Mouse (Mus musculus) thymus, adult 2 months (tissue): ENCODE data around the gene Hnrnpl. TPM values are rescaled to one million over a fixed set of nuclear protein-coding genes. Genes with fewer than 3 reads are reported as not detected.

Experiments used
- DNase-seq: peaks from one replicate; pipeline ENCODE4 v3.0.0; 2021
- H3K27ac ChIP-seq: fragments of 200-500 bp; 2 replicates; pipeline ENCODE4 v1.5.1; 2012; ENCODE audit warnings: low read length, control low read depth; ENCODE audit not compliant: control insufficient read depth, insufficient read depth
- H3K27me3 ChIP-seq: fragments of 200-500 bp; 2 replicates; pipeline ENCODE4 v1.6.1; 2012; ENCODE audit warnings: mild to moderate bottlenecking, low read length, moderate library complexity, mixed read lengths; ENCODE audit not compliant: control insufficient read depth, insufficient read depth
- H3K36me3 ChIP-seq: fragments of 200-500 bp; 2 replicates; pipeline ENCODE4 v1.6.1; 2012; ENCODE audit warnings: mild to moderate bottlenecking, low read length, moderate library complexity; ENCODE audit not compliant: control insufficient read depth, insufficient read depth
- H3K4me1 ChIP-seq: fragments of 200-500 bp; replicated peaks from 2 replicates; pipeline ENCODE4 v1.6.1; 2012; ENCODE audit warnings: low read length; ENCODE audit not compliant: control insufficient read depth, insufficient read depth
- H3K4me3 ChIP-seq: fragments of 200-500 bp; 2 replicates; pipeline ENCODE4 v1.5.1; 2012; ENCODE audit warnings: mild to moderate bottlenecking, low read length, control low read depth, moderate library complexity; ENCODE audit not compliant: control insufficient read depth, insufficient read depth
- CTCF ChIP-seq: fragments of 200-500 bp; IDR thresholded peaks from 2 replicates; pipeline ENCODE4 v1.5.1; 2012; ENCODE audit warnings: mild to moderate bottlenecking, control low read depth, low read length, moderate library complexity, borderline replicate concordance; ENCODE audit not compliant: control insufficient read depth, poor library complexity, insufficient read depth; ENCODE audit errors: extremely low read depth
- POLR2A ChIP-seq: fragments of 200-500 bp; IDR thresholded peaks from 2 replicates; pipeline ENCODE4 v1.6.1; 2012; ENCODE audit warnings: mild to moderate bottlenecking, low read length, control low read depth, moderate library complexity; ENCODE audit not compliant: control insufficient read depth, poor library complexity, insufficient read depth; ENCODE audit errors: extremely low read depth
- WGBS: fragments of 180-500 bp; shearing (Covaris S2); methylation state at CpG from one replicate; pipeline ENCODE4 v1.1.7; 2018; 5-methylcytosine and 5-hydroxymethylcytosine counted together
- polyA plus RNA-seq: library from polyadenylated mRNA; depleted of rRNA; stranded (reverse); fragments of >200 nt; gene quantifications from 2 replicates; pipeline ENCODE4 v1.2.3, GENCODE M21; 2012

The Hnrnpl gene
- polyA plus RNA-seq, 1 experiment, result 568 TPM

DNA sequence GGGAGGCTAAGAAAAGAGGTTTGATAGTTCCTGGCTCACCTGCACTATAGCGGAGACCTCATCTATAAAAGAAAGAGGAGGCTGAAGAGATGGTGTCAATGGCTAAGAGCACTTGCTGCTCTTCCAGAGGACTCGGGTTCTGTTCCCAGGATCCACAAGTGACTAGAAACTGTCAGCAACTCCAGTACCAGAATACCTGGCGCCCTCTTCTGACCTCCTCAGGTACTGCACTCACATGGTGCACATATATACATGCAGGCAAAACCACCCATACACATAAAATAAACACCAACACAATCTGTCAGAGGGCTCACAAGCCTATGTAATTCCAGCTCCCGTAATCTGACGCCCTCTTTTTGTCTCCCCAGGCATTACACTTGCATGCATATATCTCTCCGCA lies 52.6 kb downstream of the Hnrnpl start:
- no peaks in the 10 kb centered on the region for H3K27me3 ChIP-seq
- H3K4me3 ChIP-seq, result no peak overlapping the region
- H3K4me1 ChIP-seq, result peaks cover 21% of the 10 kb centered on the region
- H3K27ac ChIP-seq, result no peak overlapping the region
- WGBS, result 98% methylated on average over 6 of the region's 6 CpGs
- TF ChIP-seq POLR2A (no peak), CTCF (no peak)
- H3K36me3 ChIP-seq, result no peaks in the 10 kb centered on the region
- no peak for DNase-seq

DNA sequence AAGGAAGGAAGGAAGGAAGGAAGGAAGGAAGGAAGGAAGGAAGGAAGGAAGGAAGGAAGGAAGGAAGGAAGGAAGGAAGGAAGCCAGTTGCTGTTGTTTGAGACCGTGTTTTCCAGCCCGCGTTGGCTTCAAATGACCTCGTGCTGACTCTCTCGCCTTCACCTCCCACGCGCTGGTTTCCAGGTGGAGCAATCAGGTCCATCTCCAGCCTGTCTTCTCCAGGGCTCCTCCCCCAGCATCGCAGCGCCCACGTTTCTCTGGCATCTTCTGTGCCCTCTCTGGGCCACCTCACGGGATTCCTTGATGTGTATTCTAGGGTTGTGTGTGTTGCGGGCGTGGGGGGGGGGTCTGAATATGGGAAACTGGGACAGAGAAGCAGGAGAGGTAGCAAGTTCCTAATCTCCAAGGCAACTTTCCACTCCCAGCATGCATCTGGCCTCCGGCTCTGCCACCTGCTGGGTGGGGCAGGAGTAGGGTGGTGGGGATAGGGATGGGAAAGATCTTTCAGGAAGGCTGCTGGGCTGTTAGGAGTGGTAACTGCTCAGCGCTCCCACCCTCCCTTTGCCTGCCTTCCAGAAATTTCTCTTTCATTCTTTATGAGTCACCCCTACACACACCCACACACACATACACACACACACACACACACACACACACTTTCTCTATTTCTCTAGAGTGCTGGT lies 54.6 kb downstream of the Hnrnpl start:
- no peaks in the 10 kb centered on the region for H3K36me3 ChIP-seq
- H3K4me3 ChIP-seq, result no peak overlapping the region
- H3K27me3 ChIP-seq, result no peaks in the 10 kb centered on the region
- H3K27ac ChIP-seq, result no peak overlapping the region
- peaks cover 37% of the 10 kb centered on the region for H3K4me1 ChIP-seq
- TF ChIP-seq CTCF (no peak), POLR2A (no peak)
- no peak for DNase-seq
- WGBS, result 91% methylated on average over 15 of the region's 15 CpGs

- Histone ChIP-seq H3K27ac (no peak within 1 kb of the TSS), H3K27me3 (no peaks in the 10 kb centered on the region), H3K4me3 (no peak within 1 kb of the TSS), H3K36me3 (no peaks in the 10 kb centered on the region), H3K4me1 (peaks cover 37% of the 10 kb centered on the region)
- 82% methylated on average over 6 of the region's 6 CpGs for WGBS
- no peak for DNase-seq
- TF ChIP-seq POLR2A, result no peak
- no peak for TF ChIP-seq CTCF
These were observed 55.2 kb downstream of the Hnrnpl start, which contains the start of gene Lgals7 for GRCm38 (mm10) chr7:28863540-28863939. Gene Lgals7 (plus strand): TSS chr7:28863853.

DNA sequence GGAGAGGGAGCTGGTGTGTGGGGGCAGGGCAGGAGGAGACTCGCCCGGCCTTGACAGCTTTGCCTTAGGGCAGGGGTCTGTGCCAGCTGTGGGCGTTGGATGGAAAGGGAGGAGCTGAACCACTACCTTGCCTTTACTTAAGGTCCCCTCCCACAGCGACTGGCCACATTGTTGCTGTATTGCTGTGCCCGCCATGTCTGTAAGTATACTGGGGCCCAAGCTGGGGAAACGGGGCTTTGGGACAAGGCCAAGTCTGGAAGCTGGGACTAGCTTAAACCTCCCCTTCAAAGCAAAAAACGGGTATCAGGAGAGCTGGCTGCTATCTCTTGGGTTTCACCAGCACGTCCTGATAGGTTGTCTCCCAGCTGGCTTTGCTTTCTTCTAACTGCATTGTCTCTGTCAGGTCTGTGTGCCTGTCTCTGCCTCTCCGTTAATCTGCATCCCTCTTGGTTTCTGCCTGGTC lies 56.0 kb downstream of the Hnrnpl start:
- WGBS, result 87% methylated on average over 9 of the region's 9 CpGs
- DNase-seq, result no peak
- Histone ChIP-seq H3K27ac (no peak overlapping the region), H3K4me3 (no peak overlapping the region), H3K4me1 (peaks cover 37% of the 10 kb centered on the region), H3K27me3 (no peaks in the 10 kb centered on the region), H3K36me3 (no peaks in the 10 kb centered on the region)
- no peak for TF ChIP-seq POLR2A
- no peak for TF ChIP-seq CTCF

DNA sequence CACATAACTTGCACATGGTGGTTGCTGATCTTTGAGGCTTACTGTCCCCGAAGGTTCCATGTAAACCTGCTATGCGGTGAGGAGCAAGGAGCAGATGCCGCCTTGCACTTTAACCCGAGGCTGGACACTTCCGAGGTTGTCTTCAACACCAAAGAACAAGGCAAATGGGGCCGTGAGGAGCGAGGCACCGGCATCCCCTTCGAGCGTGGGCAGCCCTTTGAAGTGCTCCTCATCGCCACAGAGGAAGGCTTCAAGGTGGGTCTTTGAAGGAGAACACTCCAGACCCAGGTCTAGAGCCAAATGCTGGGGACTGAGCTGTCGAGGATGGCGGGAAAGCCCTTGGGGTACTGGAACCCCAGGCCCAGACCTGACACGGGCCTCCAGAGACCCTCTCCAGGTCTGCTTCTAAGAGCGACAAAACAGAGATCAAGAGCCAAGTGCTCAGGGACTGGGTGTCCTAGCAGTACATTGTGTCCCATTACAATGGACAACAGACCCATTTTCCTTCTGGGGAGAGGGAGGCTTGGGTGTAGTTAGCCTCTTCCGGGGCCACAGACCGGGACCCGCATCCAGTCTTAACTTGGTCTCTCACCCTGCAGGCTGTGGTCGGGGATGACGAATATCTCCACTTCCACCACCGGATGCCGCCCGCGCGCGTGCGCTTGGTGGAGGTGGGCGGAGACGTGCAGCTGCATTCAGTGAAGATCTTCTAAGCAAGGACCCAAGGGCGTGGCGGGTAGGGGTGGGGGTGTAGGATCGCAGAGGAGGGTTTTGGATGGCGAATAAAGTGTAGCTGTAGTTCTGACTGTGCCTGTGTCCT lies 57.4 kb downstream of the Hnrnpl start:
- Histone ChIP-seq H3K27ac (peak overlapping the region; percentile 89), H3K27me3 (no peaks in the 10 kb centered on the region), H3K4me3 (peak overlapping the region; percentile 30), H3K36me3 (no peaks in the 10 kb centered on the region), H3K4me1 (peaks cover 37% of the 10 kb centered on the region)
- peak; percentile 99 for DNase-seq
- TF ChIP-seq CTCF (peak; percentile 72; the same call in 1 of the 2 replicates), POLR2A (peak; percentile 89)
- 18% methylated on average over 33 of the region's 33 CpGs for WGBS

DNA sequence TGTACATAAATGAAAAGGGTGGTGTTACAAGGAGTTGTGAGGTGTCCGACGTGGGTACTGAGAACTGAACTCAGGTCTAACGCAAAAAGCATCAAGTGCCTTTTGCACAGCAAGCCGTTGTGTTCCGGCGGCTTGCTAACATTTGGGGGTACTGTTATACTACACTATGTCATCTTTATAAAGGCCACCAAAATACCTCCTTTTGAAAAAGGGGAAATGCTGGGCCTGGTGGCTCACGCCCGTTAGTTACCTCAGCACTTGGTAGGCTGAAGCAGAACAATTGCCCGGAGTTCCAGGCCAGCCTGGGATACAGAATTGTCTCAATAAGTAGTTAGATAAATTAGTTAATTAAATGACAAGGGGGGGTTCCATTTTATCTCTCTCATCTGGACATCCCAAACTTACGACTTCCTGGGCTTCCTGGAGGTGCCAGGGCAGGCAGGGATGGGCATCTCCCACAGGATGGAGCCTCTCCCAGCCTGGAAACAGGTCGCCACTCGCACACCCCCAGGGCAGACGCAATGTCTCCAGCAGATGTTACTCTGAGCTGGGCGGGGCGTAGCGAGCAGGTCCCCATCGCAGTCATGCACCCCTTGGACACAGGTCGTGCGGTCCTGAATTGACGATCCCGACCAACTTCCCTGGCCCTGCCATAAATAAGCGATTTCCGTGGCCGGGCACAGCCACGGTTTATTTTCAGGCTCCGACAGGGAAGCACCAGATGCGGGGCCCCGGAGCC lies 58.6 kb downstream of the Hnrnpl start:
- peak overlapping the region; percentile 89 for H3K27ac ChIP-seq
- WGBS, result 95% methylated on average over 28 of the region's 28 CpGs
- no peak for DNase-seq
- H3K36me3 ChIP-seq, result no peaks in the 10 kb centered on the region
- H3K4me3 ChIP-seq, result no peak overlapping the region
- peaks cover 37% of the 10 kb centered on the region for H3K4me1 ChIP-seq
- no peaks in the 10 kb centered on the region for H3K27me3 ChIP-seq
- no peak for TF ChIP-seq CTCF
- no peak for TF ChIP-seq POLR2A
